Mouse (Mus musculus) adrenal gland (tissue): ENCODE measurements around the gene Ppp1cc.
"Not testable (repeated sequence)": the region's sequence is repeated elsewhere in the genome, so short reads cannot be mapped to it uniquely, and the experiment has no call there.

Experiments used
- intact Hi-C: fragments of 180-260 bp; cut with DNase I; formaldehyde crosslinking; loops from one replicate; pipeline ENCODE4 v1.15.1; 2025

Ppp1cc gene

GRCm38 (mm10) chr5:122135290-122135882 is 22.7 kb upstream of the Ppp1cc start:
- intact Hi-C loops, result loop anchor here (10.0 kb wide), 1 partner anchor 259 kb away; the partner anchor contains the start of gene Arpc3

- intact Hi-C loops, result loop anchor here (10.0 kb wide), 1 partner anchor 258 kb away; the partner anchor contains the start of gene Arpc3
Measured at GRCm38 (mm10) chr5:122136508-122137408, 21.3 kb upstream of the Ppp1cc start.

GRCm38 (mm10) chr5:122138856-122139255 is 19.2 kb upstream of the Ppp1cc start:
- intact Hi-C loops, result loop anchor here (10.0 kb wide), 1 partner anchor 256 kb away; the partner anchor contains the start of gene Arpc3

GRCm38 (mm10) chr5:122139771-122140170 is 18.3 kb upstream of the Ppp1cc start:
- intact Hi-C loops, result loop anchor here (10.0 kb wide), 1 partner anchor 255 kb away; the partner anchor contains the start of gene Arpc3

DNA sequence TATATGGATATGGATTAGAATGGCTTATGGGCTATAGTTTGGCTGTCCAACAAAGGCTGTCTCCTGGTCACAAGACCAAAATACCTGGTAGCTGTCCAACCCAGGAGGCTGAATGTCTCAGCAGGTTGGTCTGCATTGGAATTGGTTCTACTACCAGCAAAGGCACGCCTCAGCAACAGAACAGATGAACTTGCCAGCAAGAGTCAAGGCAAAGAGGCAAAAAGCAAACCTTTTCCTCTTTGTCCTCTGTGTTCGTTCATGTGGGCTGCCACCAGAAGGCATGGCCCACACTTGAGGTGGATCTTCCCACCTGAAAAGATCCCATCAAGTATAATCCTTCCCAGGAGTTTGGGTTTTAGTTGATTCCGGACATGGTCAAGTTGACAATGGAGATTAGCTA is 17.4 kb upstream of the Ppp1cc start, which contains the start of gene Ccdc63:
Gene Ccdc63 (minus strand): TSS at position 101 of the 400 bp plus-strand sequence.
- intact Hi-C loops, result no loop called here

DNA sequence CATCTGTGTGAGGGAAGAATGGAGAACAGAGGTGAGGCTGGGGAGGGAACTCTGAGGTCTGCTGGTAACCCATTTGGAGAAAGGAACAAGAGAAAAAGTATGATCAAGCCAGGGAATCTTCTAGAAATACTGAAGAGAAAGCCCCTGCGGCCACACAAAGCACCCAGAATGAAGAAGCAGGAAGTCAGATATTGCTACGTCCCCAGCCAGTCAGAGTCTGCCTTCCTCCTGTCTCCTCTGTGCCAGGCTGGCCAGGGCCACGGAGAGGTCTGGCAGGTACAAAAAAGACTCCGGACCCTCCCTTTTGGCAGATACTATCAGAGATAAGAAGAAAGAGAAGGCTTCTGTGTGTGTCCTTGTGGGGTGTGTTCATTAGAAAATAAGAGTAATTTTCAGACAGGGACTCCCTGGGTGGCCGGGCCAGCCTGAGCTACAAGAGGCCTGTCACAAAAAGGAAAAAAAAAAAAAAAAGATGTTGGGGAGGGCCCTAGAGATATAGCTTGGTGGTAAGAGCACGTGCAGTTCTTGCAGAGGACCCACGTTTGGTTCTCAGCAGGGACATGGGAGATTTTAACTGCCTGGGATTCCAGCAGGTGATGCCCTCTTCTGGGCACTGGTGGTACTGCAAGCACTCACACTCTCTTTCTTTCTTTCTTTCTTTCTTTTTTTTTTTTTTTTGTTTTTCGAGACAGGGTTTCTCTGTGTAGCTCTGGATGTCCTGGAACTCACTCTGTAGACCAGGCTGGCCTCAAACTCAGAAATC is 15.7 kb upstream of the Ppp1cc start:
- intact Hi-C loops, result no loop called here

DNA sequence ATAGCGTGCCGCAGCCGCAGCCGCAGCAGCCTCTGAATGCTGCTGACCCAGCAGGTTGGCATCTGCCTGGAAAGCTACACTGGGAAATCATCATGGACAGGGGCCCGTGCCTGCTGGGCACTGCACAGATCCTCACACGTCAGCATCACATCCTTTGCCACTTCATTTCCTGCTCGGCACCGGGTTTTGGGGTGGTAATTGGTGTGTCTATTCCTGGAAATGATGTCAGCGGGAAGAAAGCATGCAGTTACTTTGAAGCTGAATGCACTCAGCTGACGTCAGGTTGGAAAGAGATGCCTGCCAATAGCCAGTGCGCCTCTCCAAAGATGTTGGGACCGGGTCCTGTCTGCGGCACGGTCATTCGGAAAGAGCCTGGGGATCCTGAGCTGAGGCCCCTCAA is 14.5 kb upstream of the Ppp1cc start:
- intact Hi-C loops, result no loop called here

GRCm38 (mm10) chr5:122144825-122145224 is 13.3 kb upstream of the Ppp1cc start:
- intact Hi-C loops, result no loop called here

DNA sequence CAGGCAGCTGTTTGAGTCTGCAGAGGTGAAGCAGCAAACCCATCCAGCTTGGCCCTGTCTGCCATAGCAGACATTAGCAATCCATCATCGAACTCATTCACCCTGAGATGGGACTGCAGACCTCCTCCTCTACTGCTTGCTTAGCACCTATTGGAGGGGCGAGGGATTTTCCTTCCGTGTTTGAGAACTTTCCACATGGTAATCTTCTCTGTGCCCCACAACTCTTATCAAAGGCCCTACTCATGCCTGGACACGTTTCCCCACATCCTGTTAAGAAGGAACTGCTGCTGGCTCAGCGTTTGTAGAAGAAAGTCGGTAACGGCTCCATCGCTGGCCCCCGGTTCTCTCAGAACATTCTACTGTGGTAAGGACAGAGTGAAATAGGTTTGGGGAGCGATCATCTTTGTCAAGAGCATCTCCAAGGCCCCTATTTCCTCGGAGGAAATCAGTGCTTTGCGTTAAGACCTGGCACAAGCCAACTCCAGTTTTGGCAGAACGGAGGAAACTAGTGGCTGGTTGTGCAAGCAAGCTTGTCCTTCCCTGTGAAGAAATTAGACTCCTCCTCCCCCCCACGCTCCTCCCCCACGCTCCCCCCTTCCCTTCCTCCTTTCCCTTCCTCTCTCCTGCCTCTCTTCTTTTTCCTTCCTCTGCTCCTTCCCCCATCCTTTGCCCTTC is 12.6 kb upstream of the Ppp1cc start:
- intact Hi-C loops, result no loop called here

GRCm38 (mm10) chr5:122146056-122146580 is 12.0 kb upstream of the Ppp1cc start:
- intact Hi-C loops, result no loop called here

DNA sequence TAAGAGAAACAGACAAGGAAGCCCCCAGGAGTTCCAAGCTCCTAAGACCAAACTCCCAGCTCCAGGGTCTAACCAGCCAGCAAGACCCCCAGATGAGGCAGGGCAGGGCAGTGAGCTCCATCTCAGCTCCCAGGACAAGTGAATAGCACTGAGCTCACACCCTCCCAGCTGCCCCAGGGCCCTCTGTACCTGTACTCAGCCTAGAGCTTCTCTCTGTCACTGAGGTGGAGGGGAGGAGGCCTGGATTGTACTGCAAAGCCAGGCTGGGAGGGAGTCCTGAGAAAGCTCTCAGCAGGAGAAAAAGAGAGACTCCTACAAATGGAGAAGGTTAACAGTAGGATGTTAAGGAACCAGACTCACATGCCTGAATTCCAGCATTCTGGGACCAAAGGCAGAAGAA is 11.5 kb upstream of the Ppp1cc start:
- intact Hi-C loops, result no loop called here

- intact Hi-C loops, result no loop called here
Measured at GRCm38 (mm10) chr5:122148107-122148506, 10.0 kb upstream of the Ppp1cc start.

- intact Hi-C loops, result no loop called here
Measured at GRCm38 (mm10) chr5:122149259-122149658, 8.8 kb upstream of the Ppp1cc start.

DNA sequence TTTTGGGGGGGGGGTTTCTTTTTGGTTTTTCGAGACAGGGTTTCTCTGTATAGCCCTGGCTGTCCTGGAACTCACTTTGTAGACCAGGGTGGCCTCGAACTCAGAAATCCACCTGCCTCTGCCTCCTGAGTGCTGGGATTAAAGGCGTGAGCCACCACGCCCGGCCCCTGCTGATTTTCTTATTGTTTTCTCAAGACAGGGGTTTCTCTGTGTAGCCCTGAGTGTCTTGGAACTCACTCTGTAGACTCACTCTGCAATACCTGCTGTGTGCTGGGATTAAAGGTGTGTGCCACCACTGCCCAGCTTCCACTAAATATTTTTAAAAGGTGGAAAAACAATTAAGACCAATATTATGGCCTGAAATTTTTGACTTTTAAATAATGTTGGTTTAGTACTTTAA is 5.6 kb upstream of the Ppp1cc start:
- intact Hi-C loops, result not testable (repeated sequence)

DNA sequence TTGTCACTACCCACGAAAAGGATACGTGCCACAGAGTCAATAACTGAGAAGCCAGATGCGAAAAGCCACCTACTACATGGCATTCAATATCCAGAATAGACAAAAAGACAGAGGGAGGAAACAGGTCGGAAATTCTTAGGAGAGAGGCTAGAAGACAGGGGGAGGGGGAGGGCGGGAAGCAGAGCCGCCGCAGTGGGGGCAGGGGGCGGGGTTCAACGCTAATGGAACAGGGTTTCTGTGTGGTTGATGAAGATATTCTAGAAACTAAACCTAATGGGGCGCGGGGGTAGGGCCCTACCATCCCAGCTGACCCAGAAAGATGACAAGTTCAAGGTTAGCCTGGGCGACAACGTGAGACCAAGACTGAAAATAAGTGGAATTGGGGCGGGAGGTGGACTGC is 4.1 kb upstream of the Ppp1cc start:
- intact Hi-C loops, result no loop called here

DNA sequence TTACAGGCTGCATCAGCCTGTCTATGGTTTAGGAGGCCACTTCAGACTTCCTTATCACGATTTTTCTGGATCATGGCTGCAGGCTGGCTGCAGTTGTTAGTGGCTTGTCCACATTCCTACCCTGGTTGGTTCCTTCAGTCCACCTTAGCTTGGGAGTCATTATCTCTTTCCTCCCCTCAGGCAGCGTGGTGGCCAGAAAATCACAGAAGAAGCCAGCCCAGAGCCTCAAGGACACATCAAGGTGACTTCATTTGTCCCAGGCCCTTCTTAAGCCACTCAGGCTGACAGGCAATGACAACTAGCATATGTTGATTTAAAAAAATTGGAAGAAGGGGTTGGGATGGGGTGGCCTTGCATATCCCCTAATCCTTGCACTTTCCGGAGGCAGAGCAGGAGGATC is 3.3 kb upstream of the Ppp1cc start:
- intact Hi-C loops, result no loop called here

DNA sequence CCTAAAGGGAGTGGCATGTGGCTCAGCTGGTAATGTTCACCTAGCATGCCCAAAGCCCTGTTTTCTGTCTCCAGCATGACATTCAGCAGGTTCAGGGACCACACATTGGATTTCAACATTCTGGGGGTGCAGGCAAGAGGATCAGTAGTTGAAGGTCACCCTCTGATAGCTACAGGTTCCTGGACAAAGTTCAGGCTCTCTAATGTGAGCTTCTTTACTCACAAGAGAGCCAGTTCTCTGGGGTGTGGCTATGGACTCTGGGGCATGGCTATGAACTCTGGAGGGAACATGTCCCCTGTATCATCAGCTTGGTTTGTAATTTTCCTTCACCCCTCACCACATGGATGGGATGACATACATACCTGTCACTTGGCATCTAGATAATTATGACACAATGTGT is 2.5 kb upstream of the Ppp1cc start:
- intact Hi-C loops, result no loop called here

DNA sequence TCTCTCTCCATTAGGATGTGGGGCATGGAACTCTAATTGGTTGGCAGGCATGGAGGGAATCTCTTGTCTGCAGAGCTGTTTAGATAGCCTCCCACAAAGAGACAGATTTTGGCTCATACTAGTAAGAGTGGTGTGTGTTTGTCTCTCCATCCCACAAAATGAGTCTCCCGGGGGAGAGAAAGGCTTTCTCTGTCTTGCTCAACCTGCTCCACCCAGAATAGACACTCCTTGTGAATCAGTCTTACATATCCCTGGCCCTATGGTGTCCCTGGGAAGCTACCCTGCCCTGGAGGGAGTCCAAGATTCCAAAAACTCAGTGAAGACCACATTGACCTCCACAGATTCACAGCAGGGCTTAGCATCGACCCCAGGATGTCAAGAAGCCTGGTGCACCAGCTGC is 1.6 kb upstream of the Ppp1cc start:
- intact Hi-C loops, result no loop called here

DNA sequence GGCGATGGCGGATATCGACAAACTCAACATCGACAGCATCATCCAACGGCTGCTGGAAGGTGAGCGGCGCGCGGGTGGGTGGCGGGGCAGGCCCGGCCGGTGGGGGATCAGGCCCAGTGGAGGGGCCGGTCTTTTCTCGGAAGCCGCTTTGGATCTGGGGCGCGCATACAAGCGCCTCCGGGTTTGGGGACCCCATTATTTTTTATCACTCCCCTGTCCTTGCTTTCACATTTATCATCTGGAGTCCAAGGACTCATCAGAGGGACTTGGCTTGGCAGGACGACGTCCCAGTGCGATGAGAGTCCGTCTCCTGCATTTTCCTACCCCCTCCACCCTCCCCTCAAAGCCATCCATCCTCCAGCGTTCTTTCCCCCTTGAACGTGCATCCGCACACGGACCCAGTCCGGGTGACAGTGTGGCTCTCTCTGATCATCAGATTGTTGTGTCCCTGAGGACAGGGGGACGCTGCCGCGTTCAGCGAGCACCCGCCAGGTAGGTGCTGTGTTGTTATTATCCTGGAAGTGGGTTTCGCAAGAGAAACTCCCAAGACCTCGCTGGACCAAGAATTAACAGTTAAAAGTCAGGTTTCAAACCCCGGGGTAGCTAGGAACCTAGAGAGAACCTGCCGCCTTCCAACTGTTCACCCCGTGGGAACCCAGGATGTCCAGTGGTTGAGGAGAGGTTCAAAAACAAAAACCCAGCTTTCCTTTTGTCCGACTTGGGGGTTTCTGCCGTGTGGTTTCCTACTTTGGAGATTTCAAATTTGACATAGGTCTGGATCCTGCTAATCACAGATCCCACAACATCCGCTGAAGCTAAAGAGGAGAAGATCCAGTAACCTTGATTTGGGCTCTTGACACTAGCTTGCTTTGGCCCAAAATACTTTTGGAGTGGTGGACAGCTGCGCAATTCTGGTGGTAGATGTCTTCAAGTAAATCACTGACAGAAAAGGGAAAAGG is 758 bp downstream of the Ppp1cc start:
- intact Hi-C loops, result no loop called here

DNA sequence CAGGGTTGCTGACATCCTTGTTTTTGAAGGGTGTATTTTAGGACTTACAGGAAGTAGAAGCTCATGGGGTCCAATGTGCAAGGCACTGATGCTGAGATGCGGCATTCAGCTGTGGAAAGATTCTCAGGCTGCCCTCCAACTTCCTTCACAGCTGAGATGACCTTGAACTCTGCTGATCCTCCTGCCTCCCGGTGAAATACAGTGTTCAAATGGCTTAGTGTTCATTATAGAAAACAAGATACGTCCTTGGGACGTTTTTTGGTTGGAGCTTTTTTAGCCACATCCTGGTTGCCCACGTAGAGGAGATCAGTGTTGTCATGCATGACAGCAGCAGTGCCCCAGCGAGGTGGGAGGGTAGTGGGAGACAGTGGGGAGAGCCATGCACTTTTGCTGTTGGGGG is 5.1 kb downstream of the Ppp1cc start:
- intact Hi-C loops, result no loop called here
